Mouse (Mus musculus): ENCODE measurements around the gene Btg3. TPM values are rescaled to one million over a fixed set of nuclear protein-coding genes. Genes with fewer than 3 reads are reported as not detected.
A peak's percentile ranks its signal among the peaks of the same experiment; 100 is the strongest.

Btg3 gene
- polyA plus RNA-seq, 3 experiments from 2014 or later = 6.6 to 12.3 (median 8.0) TPM

- peak; percentile 64 for ATAC-seq
Measured at GRCm38 (mm10) chr16:78301183-78301830, 75.7 kb downstream of the Btg3 start, which contains the start of gene Cxadr. Gene Cxadr (plus strand): TSS chr16:78301489.

DNA sequence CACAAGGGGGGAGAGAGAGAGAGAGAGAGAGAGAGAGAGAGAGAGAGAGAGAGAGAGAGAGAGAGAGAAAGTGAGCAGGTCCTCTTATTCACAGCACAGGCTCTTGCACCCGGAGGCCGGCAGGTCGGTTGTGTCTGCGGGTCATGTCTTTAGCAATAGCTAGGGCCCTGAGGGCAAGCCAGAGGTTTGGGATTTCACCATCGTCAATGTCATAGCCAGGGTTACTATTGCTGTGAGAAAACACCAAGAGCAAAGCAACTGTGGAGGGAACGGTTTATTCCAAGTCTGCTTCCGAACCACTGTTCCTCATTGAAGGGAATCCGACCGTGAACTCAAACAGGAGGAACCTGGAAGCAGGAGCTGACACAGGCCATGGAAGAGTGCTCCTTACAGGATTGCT lies 80.9 kb downstream of the Btg3 start:
- ATAC-seq = no peak

- no peak for ATAC-seq
Measured at GRCm38 (mm10) chr16:78295601-78296000, 81.4 kb downstream of the Btg3 start.

DNA sequence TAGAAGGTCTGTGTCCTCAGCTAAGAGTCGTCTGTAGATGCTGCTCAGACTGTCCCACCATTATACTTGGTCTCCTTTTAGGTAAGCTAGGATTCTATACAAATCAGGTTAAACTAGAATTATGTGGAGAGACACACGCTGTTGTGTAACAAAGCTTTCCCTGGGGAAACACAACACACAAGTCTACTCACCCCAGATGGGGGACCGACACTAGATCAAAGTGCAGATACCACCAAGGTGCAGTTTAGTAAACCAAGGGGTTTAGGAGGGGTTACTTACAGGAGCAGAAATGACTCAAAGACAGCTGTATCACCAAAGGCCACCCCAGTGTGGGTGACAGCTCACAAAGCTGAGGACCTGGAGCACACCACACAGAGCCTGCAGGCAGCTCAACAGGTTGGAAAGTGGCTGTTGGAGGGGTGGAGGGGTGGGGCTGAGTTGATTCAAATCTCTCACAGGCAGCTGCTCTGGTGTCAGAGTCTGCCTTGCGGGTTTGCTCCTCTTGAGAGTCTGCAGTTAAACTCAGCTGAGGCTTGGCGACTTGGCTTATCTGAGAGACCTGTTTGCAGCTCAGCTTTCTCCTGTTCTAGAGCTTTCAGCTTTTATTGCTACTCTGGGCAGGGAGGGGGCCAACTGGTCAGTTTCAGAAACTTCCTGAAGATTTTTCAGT lies 82.3 kb downstream of the Btg3 start:
- ATAC-seq = no peak

- no peak for ATAC-seq
Measured at GRCm38 (mm10) chr16:78294051-78294450, 82.9 kb downstream of the Btg3 start.

DNA sequence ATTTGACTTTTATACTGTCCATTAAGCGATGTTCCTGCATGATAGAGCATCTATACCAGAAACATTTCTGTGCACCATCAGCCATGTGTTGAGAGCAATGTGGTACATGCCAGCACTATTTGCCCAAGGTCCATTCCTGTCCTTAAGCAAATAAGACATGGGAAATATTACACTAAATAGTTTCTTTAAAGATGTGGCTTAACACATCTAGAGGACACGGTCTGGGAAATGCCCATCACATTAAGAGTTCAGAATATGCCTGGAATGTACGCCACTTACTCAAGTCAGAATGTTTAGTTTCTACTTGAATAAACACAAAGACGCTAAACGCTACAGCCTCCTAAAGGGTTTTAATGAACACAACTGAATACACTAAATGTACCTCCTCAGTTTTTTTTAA lies 93.8 kb downstream of the Btg3 start:
- ATAC-seq = no peak

Other genes starting within 250 kb of the Btg3 start
- 1 to 10 TPM in 2 of 3 experiments, under 1 TPM in 1; 0.65 to 1.5 (median 1.1) TPM for gene Cxadr, start 75.7 kb downstream of the Btg3 start, polyA plus RNA-seq (2017; shearing (Covaris generic))
- 10 to 100 TPM; 39.6 to 60.2 (median 48.6) TPM for gene D16Ertd472e, start 199.5 kb upstream of the Btg3 start, polyA plus RNA-seq (2017; shearing (Covaris generic))

Measured in inflammation-experienced regulatory T-cells, adult 6 months (primary cell).